Mouse (Mus musculus) cerebellum, postnatal 10 days (tissue): Measurements from ENCODE around the gene Nradd.

Source experiments
- DNase-seq, 2 experiments: peaks; one replicate each; pipeline ENCODE4 v3.0.0; 2021; ENCODE audit warnings: mixed read lengths in 2 of 2

Gene Nradd

DNA sequence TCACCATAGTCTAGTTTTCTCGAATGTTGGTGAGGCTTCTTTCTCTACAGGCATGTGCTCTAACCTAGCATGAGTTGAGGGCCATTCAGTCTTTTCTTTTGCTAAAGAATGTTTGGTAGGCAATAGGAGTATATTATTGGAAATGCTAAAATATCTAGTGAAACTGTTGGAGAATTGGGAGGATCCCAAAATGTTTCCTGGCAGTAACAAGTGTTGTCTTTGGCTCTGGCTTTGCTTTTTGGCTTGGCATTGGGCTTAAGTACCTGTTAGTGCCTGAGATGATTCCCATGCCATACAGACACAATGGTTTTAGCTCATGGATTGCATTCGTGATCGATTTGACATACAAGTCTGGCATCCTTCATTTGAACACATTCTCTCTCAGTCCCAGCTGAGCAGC, 12.8 kb downstream of the Nradd start:
- no peak for DNase-seq

DNA sequence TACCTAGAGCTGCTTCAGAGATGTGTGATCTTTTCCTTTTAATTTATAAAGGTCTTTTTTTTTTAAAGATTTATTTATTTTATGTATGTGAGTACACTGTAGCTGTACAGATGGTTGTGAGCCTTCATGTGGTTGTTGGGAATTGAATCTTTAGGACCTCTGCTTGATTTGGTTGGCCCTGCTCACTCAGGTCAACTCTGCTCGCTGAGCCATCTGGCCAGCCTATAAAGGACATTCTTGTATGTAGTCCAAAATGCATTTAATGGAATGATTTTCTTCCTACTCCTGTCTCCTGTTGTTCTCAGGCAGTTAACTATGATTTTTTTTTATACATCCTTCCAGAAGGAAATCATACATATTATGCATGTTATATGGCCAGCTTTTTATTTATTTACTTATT, 40.7 kb downstream of the Nradd start:
- no peak for DNase-seq

DNA sequence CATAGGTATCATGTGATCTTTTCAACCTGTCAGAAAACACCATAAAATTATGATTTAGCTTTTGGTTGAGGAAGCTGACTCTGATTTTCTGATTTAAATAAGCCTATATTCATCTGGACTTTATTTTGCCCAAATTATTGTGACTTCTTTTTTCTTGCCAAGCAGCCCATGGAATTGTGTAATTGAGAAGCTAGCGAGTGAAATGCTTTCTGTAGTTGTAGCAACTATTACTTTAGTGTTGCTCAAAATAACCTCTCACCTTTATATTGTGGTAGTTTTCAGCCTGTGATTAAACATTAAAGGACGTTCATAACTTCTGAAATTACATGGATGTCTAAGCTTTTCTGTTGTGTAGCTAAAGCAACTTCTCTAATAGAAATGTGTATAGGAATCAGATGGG, 42.1 kb downstream of the Nradd start:
- no peak for DNase-seq
